Mouse (Mus musculus) regulatory T cell (primary cell): ENCODE measurements around the gene Vcp.

Source experiments
- in situ Hi-C: fragments of 300-600 bp; cut with MboI, MseI; formaldehyde crosslinking; loops from one replicate; pipeline ENCODE4 v1.15.1; 2025; ENCODE audit warnings: high pct_unique_total_duplicates

Gene Vcp

DNA sequence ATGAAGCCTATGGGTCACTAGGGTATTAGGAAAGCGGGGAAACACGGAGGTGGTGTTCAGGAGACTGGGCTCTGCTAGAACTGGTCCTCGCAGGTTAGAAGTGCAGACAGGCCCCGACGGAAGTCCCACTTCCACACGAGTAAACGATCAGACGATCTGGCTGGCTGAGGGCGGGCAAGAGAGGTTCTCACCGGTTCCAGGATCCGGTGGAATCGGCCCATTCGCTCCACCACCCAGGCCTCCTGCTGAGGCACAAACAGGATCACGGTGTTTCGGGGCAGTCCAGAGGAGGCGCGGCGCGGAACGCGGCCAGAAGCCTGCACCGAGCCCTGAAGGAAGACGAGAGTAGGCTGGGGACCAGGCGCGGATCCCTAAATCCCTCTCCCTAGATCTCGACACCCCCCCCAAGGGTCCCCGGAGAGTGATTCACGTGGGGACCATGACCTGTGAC, 30.5 kb upstream of the Vcp start:
- in situ Hi-C loops = loop anchor here (25.0 kb wide), 2 partner anchors 931 to 1469 kb away; partner anchors contain the start of genes Dnaic1, Fam219a and Glipr2

DNA sequence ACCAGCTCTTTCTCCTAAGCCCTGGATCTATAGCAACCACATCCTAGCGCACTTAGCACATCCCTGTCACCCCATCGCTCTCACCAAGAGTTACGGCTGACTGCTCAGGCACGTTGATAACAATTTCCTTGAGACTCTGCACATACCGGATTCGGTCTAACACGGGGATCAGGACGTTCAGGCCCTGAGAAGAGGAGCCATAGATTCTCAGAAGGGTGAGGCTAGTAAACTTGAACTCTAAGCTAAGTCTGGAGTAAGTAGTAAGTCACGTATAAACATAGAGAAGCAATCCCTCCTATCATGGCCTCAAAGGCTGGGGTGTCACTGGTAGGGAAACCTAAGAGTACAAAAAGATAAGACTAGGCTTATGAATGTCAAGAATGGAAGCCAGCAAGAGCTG, 30.0 kb upstream of the Vcp start:
- in situ Hi-C loops = loop anchor here (25.0 kb wide), 2 partner anchors 932 to 1468 kb away; partner anchors contain the start of genes Dnaic1, Fam219a and Glipr2

DNA sequence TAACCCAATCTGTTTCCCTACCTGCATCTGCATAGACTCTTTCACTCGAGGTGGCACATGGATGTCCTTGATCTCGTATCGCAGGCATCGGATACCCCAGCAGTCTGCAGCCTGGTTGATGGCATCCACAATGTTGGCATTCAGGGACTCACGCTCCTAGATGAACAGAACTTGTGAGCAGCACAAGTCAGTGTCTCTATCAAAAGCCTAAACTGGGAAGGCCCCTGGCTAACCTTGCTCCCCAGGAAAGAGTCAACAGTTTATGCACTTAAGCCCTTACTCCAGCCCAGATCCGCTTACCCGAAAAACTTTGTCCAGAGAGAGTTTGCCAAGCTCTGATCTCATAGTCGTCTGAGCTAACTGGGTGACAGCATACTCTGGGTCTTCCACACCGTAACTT, 29.4 kb upstream of the Vcp start:
- in situ Hi-C loops = loop anchor here (5.0 to 25.0 kb wide), 3 partner anchors 533 to 1467 kb away; partner anchors contain the start of genes Creb3, Dnaic1, Fam219a and Glipr2

DNA sequence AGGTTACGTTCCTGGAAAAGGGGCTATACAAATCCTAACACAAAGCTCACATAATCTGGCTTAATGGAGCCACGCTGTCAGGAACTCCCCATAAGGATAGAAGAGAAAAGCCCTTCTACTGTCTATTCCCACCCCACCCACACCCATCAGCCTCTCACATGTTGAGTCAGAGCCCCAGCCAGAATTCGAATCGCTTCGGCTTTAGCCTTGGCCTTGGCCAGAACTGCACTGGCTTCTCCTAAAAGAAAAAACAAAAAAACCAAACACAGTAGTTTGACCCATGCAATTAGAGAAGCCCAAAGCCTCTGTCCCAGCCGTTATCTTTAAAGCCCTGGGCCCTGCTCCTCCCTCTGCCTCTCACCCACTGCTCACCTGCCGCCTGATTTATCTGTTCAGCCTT, 28.8 kb upstream of the Vcp start:
- in situ Hi-C loops = loop anchor here (5.0 to 25.0 kb wide), 3 partner anchors 533 to 1467 kb away; partner anchors contain the start of genes Creb3, Dnaic1, Fam219a and Glipr2

DNA sequence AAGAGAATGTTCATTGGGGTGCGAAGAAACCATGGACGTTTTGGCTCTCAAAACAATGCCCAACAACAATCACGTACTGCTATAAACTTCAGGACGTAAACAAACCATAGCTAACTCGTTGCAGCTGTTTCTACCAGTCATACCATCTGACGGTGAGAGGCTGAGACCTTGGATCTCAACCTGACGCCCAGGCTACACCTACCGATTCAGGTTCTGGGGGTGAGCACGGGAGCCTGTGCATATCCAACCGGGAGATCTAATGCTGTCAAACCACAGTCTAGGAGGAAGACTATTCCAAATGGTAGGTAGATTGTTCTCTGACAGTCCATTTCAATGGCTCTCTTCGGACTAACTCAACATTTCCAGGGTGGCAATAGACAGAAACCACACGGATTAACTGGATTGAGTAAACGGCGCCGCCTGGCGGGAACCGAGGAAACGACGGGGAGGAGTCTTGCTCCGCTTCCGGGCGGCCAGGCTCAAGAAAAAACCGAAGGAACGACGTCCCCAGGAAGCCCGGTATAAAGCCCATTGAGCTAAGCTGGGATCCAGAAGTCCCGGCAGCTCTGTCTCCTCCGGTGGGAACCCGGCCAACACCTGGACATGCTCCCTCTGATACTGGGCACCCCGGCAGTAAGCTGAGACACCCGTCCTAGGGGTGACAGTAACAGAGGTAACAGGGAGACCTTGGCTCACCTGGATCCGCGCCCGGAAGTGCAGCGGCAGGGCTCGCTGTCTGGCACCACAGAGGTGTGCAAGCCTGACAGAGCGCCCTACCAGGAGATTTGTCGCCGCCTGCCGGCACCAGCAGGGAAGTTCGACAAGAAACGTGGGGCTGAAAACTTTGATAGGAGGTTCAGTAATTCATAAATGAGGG, 25.0 kb upstream of the Vcp start, which contains the start of gene Pigo:
Gene Pigo, minus strand, starts transcription at position 736 of the 877 bp plus-strand sequence.
- in situ Hi-C loops = loop anchor here (5.0 to 25.0 kb wide), 3 partner anchors 537 to 1463 kb away; partner anchors contain the start of genes Creb3, Dnaic1, Fam219a and Glipr2

DNA sequence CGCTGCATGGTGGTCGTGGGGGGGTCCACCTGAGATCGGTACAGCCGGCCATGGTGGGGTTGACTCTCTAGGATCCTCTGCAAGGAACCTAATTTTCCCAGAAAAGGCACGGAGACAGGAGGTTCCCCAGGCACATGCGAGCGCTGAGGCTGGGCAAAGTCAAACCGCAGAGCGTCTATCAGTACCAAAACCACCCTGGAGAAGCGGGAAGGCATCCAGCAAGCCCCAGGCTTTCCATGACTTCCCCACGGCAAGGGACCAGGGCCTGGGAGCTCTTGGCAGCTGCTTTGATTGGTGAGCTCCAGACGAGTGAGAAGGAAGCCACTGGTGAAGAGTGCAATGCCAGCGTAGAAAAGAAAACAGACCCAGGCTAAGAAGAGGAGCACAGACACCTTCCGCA, 24.4 kb upstream of the Vcp start:
- in situ Hi-C loops = loop anchor here (5.0 to 25.0 kb wide), 4 partner anchors 538 to 1737 kb away; partner anchors contain the start of genes Creb3, Dnaic1, Fam219a and Glipr2

DNA sequence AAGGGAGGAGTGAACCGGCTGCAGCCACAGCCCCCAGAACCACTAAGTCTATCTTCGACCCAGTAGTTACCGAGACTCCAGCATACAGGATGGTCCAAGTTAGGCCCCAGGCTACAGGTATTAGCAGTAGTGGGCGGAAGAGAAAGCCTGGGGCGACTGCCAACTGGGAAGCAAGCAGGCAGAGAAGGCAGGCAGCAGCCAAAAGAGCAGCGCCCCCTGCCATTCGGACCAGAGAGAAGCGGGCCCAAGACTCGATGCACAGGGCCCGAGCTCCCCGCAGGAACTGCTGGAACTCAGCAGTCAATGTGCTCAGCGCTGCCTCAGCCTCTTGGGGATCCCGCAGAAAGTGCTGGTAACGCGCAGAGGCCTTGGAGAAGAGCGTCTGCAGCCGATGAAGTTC, 21.0 kb upstream of the Vcp start:
- in situ Hi-C loops = loop anchor here (25.0 kb wide), 1 partner anchor 1734 kb away; the partner anchor contains the start of gene Ubap2

DNA sequence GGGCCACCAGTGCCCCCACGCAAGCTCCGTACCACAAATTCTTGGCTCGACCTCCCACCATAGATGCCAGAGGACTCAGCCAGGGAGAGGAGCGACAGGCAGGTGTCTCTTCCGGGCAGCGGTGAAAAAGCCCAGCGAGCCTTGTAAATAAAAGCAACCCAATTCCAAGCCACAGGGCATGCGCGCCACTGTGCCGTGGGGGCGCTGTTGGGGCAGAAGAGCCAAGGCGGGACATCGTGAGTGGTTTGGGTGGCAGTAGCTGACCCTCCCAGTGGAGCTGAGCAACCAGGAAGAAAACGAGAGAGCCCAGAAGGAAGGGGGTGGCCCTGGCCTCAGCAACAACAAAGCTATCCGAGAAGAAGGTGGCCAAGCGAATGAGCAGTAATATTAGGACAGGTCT, 20.6 kb upstream of the Vcp start:
- in situ Hi-C loops = loop anchor here (25.0 kb wide), 1 partner anchor 1734 kb away; the partner anchor contains the start of gene Ubap2

DNA sequence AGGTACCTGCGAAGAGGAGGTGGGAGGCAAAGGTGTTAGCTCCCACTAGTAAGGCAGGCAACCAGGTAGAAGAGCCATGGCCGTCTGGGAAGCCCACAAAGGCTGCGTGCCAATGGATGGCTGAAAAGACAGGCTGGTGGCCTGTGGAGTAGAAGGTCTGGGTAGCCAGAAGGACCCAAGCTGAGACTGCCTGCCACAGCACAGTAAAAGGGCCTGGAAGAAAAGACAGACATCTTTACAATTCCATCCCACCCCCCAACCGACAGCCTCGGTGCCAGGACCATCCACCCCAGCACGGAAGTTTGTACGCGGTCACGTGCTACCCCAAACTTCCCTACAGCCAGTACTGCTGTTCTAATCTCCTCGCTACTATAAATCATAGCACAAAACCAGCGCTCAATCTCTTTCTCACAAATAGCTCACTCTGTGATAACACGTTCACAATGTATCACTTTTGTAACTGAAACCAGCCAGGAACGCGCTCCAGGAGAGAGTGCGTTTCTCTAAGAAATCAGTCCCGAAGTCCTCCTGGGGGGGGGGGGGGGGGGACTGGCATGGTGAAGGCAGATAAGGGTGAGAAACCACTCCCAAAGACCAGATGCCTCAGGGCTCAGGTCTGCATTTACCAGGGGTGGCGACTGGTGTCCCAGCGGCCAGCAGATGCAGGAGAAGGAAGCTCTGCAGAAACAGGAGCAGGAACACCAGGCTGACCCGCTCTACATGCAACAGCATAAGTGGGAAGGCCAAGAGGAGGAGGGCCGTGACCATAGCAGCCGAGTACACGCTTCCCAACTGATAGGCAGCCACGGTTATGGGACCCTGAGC, 19.5 kb upstream of the Vcp start:
- in situ Hi-C loops = loop anchor here (25.0 kb wide), 1 partner anchor 1733 kb away; the partner anchor contains the start of gene Ubap2

DNA sequence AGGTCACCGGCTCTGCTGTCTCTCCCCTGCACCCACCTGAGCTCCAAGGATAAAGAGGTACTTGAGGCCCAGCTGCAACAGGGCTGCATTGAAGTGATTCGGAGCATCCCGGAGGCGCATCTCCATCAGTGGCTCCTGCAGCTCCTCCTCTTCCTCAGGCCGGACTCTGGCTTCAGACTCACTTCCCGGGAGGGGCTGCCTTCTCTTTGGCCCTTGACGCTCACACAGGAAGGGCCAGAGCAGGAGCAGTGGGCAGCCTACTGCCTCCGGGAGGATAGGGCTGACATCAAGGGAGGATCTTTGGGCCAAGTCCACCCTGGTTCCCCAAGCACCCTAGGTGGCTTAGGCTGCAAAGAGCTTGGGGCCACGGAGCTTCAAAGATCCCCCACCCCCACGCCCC, 18.9 kb upstream of the Vcp start:
- in situ Hi-C loops = loop anchor here (25.0 kb wide), 1 partner anchor 1732 kb away; the partner anchor contains the start of gene Ubap2

DNA sequence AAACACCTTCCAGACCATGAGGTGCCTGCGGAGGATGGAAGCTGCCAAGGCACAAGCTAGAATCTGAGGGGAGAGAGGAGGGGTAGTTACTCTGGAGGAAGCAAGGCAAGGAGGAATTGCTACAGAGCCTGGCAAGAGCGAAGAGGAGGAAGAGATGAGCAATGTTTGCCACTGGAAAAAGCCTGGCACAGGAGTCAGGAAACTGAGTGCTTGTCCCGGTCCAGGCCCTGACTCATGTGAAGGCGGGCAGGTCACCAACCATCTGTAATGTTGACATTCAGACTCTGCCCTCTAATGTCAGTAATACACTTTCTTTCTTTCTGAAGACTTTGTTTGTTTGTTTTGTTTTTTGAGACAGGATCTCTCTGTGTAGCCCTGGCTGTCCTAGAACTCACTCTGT, 17.8 kb upstream of the Vcp start:
- in situ Hi-C loops = loop anchor here (25.0 kb wide), 1 partner anchor 1731 kb away; the partner anchor contains the start of gene Ubap2

DNA sequence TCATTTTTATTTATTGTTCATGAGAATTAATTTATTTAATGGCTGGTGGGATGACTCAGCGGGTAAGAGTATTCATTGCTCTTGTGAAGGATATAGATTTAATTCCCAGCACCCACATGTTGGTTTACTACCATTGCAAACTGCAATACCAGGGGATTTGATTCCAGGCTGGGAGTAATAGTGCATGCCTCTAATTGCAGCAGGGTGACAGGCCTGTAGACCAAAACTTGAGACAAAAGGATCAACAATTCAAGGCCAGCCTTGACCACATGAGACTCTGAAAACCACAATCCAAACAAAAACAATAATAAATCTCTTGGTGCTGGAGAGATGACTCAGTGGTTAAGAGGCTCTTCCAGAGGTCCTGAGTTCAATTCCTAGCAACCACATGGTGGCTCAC, 11.8 kb upstream of the Vcp start:
- in situ Hi-C loops = loop anchor here (25.0 kb wide), 1 partner anchor 1725 kb away; the partner anchor contains the start of gene Ubap2

DNA sequence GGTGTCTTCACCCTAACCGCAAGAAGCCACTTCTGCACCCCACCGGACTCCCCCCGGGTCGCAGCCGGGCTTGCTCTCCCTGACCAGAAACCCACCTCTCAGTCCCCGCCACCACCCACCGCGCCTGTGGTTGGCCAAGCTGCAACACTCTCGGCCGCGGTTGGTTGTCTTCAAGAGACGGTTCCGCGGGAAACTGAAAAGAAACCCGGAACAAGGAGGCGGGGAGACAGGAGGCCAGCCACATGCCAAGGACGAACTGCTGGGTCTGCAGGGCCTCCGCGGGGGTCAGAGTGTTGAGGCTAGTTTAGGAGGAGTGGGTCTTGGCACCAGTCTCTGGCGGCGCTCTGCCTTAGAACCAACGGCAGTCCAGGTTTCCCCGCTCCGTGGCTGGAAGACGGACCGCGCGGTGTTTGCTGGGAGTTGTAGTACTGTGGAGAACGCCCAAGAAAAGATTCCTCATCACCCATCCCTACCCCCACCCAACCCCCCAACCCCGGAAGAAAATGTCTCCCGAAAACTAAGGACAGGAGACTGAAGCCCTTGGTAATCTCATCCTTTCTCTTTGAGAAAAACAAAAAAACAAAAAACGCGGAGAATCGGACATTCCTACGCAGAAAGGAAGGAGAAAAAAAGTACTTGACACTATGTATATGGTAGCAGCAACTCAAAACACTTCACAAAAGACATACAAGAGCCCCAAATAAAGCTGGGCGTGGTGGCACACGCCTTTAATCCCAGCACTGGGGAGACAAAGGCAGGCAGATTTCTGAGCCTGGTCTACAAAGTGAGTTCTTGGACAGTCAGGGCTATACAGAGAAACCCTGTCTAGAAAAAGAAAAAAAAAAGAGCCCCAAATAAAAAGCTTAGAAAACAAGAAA, 10.1 kb upstream of the Vcp start, which contains the start of gene Fancg:
Gene Fancg, minus strand, starts transcription at position 346 of the 878 bp plus-strand sequence.
- in situ Hi-C loops = loop anchor here (25.0 kb wide), 1 partner anchor 1723 kb away; the partner anchor contains the start of gene Ubap2

DNA sequence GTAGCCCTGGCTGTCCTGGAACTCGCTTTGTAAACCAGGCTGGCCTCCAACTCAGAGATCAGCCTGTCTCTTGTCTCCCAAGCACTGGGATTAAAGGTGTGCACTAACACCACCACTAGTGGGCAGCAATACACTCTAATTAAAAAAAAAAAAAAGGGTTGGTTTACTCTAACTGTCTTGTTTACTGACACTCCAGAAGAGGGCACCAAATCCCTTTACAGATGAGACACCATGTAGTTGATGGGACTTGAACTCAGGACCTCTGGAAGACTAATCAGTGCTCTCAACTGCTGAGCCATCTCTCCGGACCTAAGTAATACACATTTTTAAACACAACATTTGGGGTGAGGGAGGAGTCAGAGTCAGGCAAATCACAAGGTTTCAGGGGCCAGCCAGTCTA, 5.5 kb upstream of the Vcp start:
- in situ Hi-C loops = loop anchor here (25.0 kb wide), 1 partner anchor 1718 kb away; the partner anchor contains the start of gene Ubap2

DNA sequence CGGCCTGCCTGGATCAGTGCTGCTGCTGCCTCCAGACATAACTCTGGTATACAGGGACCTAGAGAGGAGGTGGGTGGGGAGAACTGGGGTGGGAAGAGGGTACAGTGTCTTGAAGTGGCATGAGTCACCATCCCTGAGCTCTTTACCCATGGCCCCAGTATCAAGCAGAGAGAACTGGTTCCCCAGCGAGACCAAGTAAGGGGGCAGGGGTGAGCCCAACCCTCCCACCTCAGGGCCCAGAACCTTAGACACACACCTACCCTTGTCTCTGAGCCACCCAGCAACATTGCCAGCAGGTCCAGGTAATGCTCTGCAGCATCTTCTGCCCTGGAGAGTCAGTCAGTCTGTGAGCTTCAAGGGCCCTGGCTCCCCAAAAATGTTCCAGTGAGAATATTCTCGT, 4.6 kb upstream of the Vcp start:
- in situ Hi-C loops = loop anchor here (25.0 kb wide), 1 partner anchor 1718 kb away; the partner anchor contains the start of gene Ubap2

DNA sequence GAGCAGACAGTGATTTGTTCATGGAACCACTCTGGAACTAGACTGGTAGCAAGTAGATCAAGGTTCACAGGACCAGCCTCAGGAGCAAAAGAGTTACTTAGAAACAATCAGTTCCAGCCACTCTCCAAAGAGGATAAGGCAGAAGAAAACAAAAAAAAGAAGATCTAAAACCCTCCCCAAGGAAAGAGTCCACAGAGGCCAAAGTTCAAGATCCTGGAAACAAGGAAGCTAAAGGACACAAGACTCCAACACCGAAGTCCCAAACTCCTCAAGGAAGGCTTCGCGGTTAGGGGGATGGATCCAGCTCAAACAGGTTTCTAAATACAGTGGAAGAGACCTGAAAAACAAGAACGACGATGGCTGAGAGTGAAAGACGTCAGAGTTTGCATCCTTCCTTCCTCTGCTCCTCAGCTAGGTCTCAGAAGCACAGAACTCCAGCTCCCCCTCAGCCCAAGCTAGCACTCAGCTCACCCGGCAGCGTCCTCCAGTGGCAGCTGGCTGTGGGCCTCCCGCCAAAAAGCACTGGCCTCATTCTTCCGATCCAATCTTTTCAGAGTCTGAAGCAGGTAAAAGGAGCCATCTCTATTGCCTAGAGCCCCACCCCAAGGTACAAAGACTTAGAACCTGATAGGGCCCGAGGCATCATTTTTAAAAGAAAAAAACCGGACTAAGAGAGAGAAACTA, 2.6 kb upstream of the Vcp start:
- in situ Hi-C loops = loop anchor here (25.0 kb wide), 1 partner anchor 1716 kb away; the partner anchor contains the start of gene Ubap2

DNA sequence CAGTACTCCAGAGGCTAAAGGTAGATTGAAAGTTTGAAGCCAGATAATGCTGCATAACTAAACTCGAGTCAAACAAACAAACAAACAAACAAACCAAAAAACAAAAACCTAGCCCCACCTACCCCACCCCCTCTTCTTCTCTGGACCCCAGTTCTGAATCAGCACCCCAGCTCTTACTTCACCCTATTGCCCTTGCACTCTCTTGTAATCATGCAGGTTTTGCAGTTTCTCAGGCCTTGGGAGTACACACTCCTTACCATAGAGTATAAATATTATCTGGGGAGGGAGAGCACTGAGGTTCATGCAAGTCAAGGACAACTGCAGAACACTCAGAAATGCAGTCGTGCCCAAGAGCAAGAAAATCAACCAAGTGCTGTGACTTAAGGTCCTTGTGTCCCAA, 965 bp upstream of the Vcp start:
- in situ Hi-C loops = loop anchor here (25.0 kb wide), 1 partner anchor 1714 kb away; the partner anchor contains the start of gene Ubap2

DNA sequence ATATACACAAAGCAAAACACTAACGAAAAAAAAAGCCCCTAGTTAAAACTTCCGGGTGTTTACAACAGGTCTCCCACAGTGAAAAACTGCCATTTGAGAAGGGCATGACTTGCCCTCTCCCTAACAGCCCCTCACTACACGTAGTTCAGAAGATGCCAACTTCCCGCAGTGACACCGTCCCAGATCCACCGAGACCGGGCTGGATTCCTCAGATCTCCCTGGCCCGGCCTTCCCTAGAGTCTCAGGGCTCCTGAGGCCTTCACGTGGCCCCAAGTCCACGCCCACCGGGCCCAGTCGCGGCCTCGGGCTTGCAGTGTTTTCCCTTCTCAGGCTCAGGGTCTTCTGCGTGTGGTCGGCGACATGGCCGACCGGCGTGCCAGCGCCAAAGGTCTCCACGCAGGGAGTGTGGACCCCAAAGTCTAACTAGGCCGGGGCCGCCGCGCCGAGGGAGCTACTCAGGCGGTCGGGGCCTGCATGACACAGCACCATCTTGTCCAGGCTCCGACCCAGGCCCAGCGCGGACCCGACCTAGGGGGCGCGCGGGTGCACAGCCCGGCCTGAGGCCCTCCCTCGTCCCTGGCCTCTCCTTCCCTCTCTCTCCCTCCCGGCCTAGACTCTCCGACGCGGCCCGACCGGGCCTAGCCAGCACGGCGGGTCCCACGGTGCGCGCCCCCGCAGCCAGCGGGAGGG, 711 bp downstream of the Vcp start:
- in situ Hi-C loops = loop anchor here (25.0 kb wide), 1 partner anchor 1712 kb away; the partner anchor contains the start of gene Ubap2
